Mouse (Mus musculus) brown adipose tissue, adult 24 weeks (tissue): ENCODE data around the gene Adpgk. TPM values are rescaled to one million over a fixed set of nuclear protein-coding genes. Genes with fewer than 3 reads are reported as not detected.

Experiments used
- H3K27ac ChIP-seq: fragments of 200-500 bp; replicated peaks from 2 replicates; pipeline ENCODE4 v1.5.1; 2012; ENCODE audit warnings: low read depth, mild to moderate bottlenecking, low read length
- H3K4me1 ChIP-seq: fragments of 200-500 bp; 2 replicates; pipeline ENCODE4 v1.6.1; 2012; ENCODE audit warnings: low read length, mixed read lengths; ENCODE audit not compliant: control insufficient read depth, insufficient read depth, insufficient read length
- H3K4me3 ChIP-seq: fragments of 200-500 bp; 2 replicates; pipeline ENCODE4 v1.5.1; 2012; ENCODE audit warnings: low read depth, mild to moderate bottlenecking, low read length, moderate library complexity; ENCODE audit not compliant: insufficient read depth
- polyA plus RNA-seq: library from polyadenylated mRNA; stranded (reverse); fragments of >200 nt; gene quantifications from 2 replicates; pipeline ENCODE4 v1.2.4, GENCODE M21; 2012; ENCODE audit not compliant: missing spikeins, insufficient read depth, insufficient read length

Gene Adpgk
- polyA plus RNA-seq, result 9.3 and 9.7 TPM in 2 replicates

GRCm38 (mm10) chr9:59290957-59291687, at the start of gene Adpgk:
Adpgk (plus strand) TSS chr9:59291558.
- Histone ChIP-seq H3K4me1 (no peaks in the 10 kb centered on the region), H3K4me3 (peak within 1 kb of the TSS; percentile 78), H3K27ac (peak within 1 kb of the TSS; percentile 73)

- no peak overlapping the region for H3K4me3 ChIP-seq
These were observed 46.2 kb upstream of the Adpgk start for GRCm38 (mm10) chr9:59245181-59245580.

GRCm38 (mm10) chr9:59246456-59247029, 44.8 kb upstream of the Adpgk start:
- Histone ChIP-seq H3K4me3 (no peak overlapping the region), H3K4me1 (no peaks in the 10 kb centered on the region), H3K27ac (no peak overlapping the region)

More at GRCm38 (mm10) chr9:59245181-59245580, 46.2 kb upstream of the Adpgk start:
- Histone ChIP-seq H3K27ac (no peak overlapping the region), H3K4me1 (no peaks in the 10 kb centered on the region)

GRCm38 (mm10) chr9:59249359-59249758, 42.0 kb upstream of the Adpgk start:
- no peak overlapping the region for H3K27ac ChIP-seq
- H3K4me3 ChIP-seq, result no peak overlapping the region
- no peaks in the 10 kb centered on the region for H3K4me1 ChIP-seq

GRCm38 (mm10) chr9:59250272-59250671, 41.1 kb upstream of the Adpgk start:
- H3K4me1 ChIP-seq, result no peaks in the 10 kb centered on the region

GRCm38 (mm10) chr9:59254716-59255421, 36.5 kb upstream of the Adpgk start:
- Histone ChIP-seq H3K4me1 (no peaks in the 10 kb centered on the region), H3K4me3 (no peak overlapping the region), H3K27ac (no peak overlapping the region)

More at GRCm38 (mm10) chr9:59250272-59250671, 41.1 kb upstream of the Adpgk start:
- Histone ChIP-seq H3K27ac (no peak overlapping the region), H3K4me3 (no peak overlapping the region)

GRCm38 (mm10) chr9:59259806-59260454, 31.4 kb upstream of the Adpgk start:
- Histone ChIP-seq H3K4me1 (no peaks in the 10 kb centered on the region), H3K27ac (no peak overlapping the region), H3K4me3 (no peak overlapping the region)

GRCm38 (mm10) chr9:59266332-59266731, 25.0 kb upstream of the Adpgk start:
- H3K4me1 ChIP-seq, result no peaks in the 10 kb centered on the region
- no peak overlapping the region for H3K4me3 ChIP-seq
- no peak overlapping the region for H3K27ac ChIP-seq

GRCm38 (mm10) chr9:59269728-59270127, 21.6 kb upstream of the Adpgk start:
- H3K4me1 ChIP-seq, result no peaks in the 10 kb centered on the region
- no peak overlapping the region for H3K27ac ChIP-seq
- no peak overlapping the region for H3K4me3 ChIP-seq

GRCm38 (mm10) chr9:59271081-59271480, 20.3 kb upstream of the Adpgk start:
- no peak overlapping the region for H3K27ac ChIP-seq
- no peak overlapping the region for H3K4me3 ChIP-seq
- H3K4me1 ChIP-seq, result no peaks in the 10 kb centered on the region

GRCm38 (mm10) chr9:59271711-59272110, 19.6 kb upstream of the Adpgk start:
- H3K4me1 ChIP-seq, result no peaks in the 10 kb centered on the region
- H3K27ac ChIP-seq, result no peak overlapping the region
- no peak overlapping the region for H3K4me3 ChIP-seq

GRCm38 (mm10) chr9:59273199-59273598, 18.2 kb upstream of the Adpgk start:
- Histone ChIP-seq H3K4me1 (no peaks in the 10 kb centered on the region), H3K27ac (no peak overlapping the region), H3K4me3 (no peak overlapping the region)

GRCm38 (mm10) chr9:59274846-59275455, 16.4 kb upstream of the Adpgk start:
- no peak overlapping the region for H3K4me3 ChIP-seq
- no peaks in the 10 kb centered on the region for H3K4me1 ChIP-seq
- H3K27ac ChIP-seq, result no peak overlapping the region

- H3K4me3 ChIP-seq, result no peak overlapping the region
- H3K4me1 ChIP-seq, result no peaks in the 10 kb centered on the region
- no peak overlapping the region for H3K27ac ChIP-seq
These were observed 13.2 kb upstream of the Adpgk start for GRCm38 (mm10) chr9:59278199-59278598.

- Histone ChIP-seq H3K4me3 (no peak overlapping the region), H3K4me1 (no peaks in the 10 kb centered on the region), H3K27ac (no peak overlapping the region)
These were observed 12.7 kb upstream of the Adpgk start for GRCm38 (mm10) chr9:59278694-59279093.
